Mouse (Mus musculus) myocyte (in vitro differentiated cells): Measurements from ENCODE around the gene Clpsl2. TPM values are rescaled to one million over a fixed set of nuclear protein-coding genes. Genes with fewer than 3 reads are reported as not detected.
"Not testable (repeated sequence)": the region's sequence is repeated elsewhere in the genome, so short reads cannot be mapped to it uniquely, and the experiment has no call there.

Source experiments
- H3K27me3 ChIP-seq: one replicate; pipeline ENCODE4 v1.6.1; 2011; ENCODE audit not compliant: control insufficient read depth, insufficient read depth, insufficient read length
- H3K36me3 ChIP-seq: one replicate; pipeline ENCODE4 v1.6.1; 2011; ENCODE audit not compliant: control insufficient read depth, insufficient read depth
- H3K4me2 ChIP-seq: one replicate; pipeline ENCODE4 v1.6.1; 2011; ENCODE audit warnings: low read depth, control low read depth
- H3K4me3 ChIP-seq: one replicate; pipeline ENCODE4 v1.5.1; 2011; ENCODE audit warnings: mild to moderate bottlenecking, control low read depth, moderate library complexity
- H3K79me2 ChIP-seq: one replicate; pipeline ENCODE4 v1.6.1; 2011; ENCODE audit not compliant: control insufficient read depth, insufficient read depth
- H3ac ChIP-seq: one replicate; pipeline ENCODE4 v1.6.1; 2011; ENCODE audit not compliant: control insufficient read depth, insufficient read length
- CEBPB ChIP-seq: IDR thresholded peaks from 2 replicates; pipeline ENCODE4 v1.6.1; 2011; ENCODE audit warnings: mild to moderate bottlenecking, moderate library complexity; ENCODE audit not compliant: poor library complexity, insufficient read depth, severe bottlenecking
- E2F4 ChIP-seq: IDR thresholded peaks from one replicate; pipeline ENCODE4 v1.6.1; 2011; ENCODE audit warnings: mild to moderate bottlenecking, control low read depth, moderate library complexity; ENCODE audit not compliant: insufficient read depth
- MAX ChIP-seq: IDR thresholded peaks from one replicate; pipeline ENCODE4 v1.6.1; 2011; ENCODE audit warnings: low read depth, mild to moderate bottlenecking, control low read depth
- MYOD1 ChIP-seq, 3 experiments: IDR thresholded peaks; one replicate each; pipeline ENCODE4 v1.6.1; 2011; ENCODE audit warnings: control low read depth in 2 of 3, low read depth in 2 of 3, mild to moderate bottlenecking in 2 of 3, moderate library complexity in 1 of 3; ENCODE audit not compliant: insufficient read length in 2 of 3, control insufficient read depth in 1 of 3
- MYOG ChIP-seq, 3 experiments: IDR thresholded peaks; one replicate each; pipeline ENCODE4 v1.6.1; 2011; ENCODE audit warnings: control low read depth in 2 of 3, low read depth in 2 of 3, mild to moderate bottlenecking in 2 of 3; ENCODE audit not compliant: insufficient read length in 2 of 3, control insufficient read depth in 1 of 3, insufficient read depth in 1 of 3
- POLR2A ChIP-seq: IDR thresholded peaks from one replicate; pipeline ENCODE4 v1.6.1; 2011; ENCODE audit warnings: low read depth, mild to moderate bottlenecking, control low read depth, moderate library complexity; ENCODE audit not compliant: insufficient read length
- POLR2AphosphoS2 ChIP-seq: IDR thresholded peaks from one replicate; pipeline ENCODE4 v1.6.1; 2011; ENCODE audit warnings: low read depth, control low read depth; ENCODE audit not compliant: insufficient read length
- REST ChIP-seq: IDR thresholded peaks from one replicate; pipeline ENCODE4 v1.6.1; 2011; ENCODE audit warnings: mild to moderate bottlenecking, control low read depth, moderate library complexity; ENCODE audit not compliant: insufficient read depth, insufficient read length
- SRF ChIP-seq: IDR thresholded peaks from one replicate; pipeline ENCODE4 v1.6.1; 2011; ENCODE audit warnings: low read depth; ENCODE audit not compliant: control insufficient read depth, insufficient read length
- TCF12 ChIP-seq: IDR thresholded peaks from one replicate; pipeline ENCODE4 v1.6.1; 2011; ENCODE audit warnings: mild to moderate bottlenecking, control low read depth; ENCODE audit not compliant: poor library complexity, insufficient read depth, severe bottlenecking
- TCF3 ChIP-seq: IDR thresholded peaks from one replicate; pipeline ENCODE4 v1.6.1; 2011; ENCODE audit warnings: low read depth, control low read depth; ENCODE audit not compliant: insufficient read length
- USF1 ChIP-seq: IDR thresholded peaks from one replicate; pipeline ENCODE4 v1.6.1; 2011; ENCODE audit warnings: low read depth, mild to moderate bottlenecking, control low read depth, moderate library complexity
- polyA plus RNA-seq: library from polyadenylated mRNA; unstranded; fragments of >200 nt; fragmentation: generic; extraction: Trizol; gene quantifications from one replicate; pipeline ENCODE4 v1.2.1, GENCODE M21; 2012; ENCODE audit warnings: missing spikeins

Clpsl2 gene
- polyA plus RNA-seq, 1 experiment: not detected

GRCm38 (mm10) chr17:28553040-28553793, 4.0 kb downstream of the Clpsl2 start:
- Histone ChIP-seq H3K27me3 (peaks cover 12% of the 10 kb centered on the region), H3K4me2 (no peak overlapping the region), H3K4me3 (no peak overlapping the region), H3K79me2 (no peaks in the 10 kb centered on the region), H3K36me3 (no peaks in the 10 kb centered on the region), H3ac (no peak overlapping the region)
- TF ChIP-seq POLR2A (no peak), SRF (no peak), MYOG (IDR thresholded peaks at IDR 0.05; ENCODE audit: control insufficient read depth in 1 of 3, insufficient read depth in 1 of 3, insufficient read length in 2 of 3, low read depth in 2 of 3) (no peak), MAX (no peak), POLR2AphosphoS2 (no peak), TCF12 (no peak), E2F4 (no peak), CEBPB (no peak), TCF3 (no peak), MYOD1 (IDR thresholded peaks at IDR 0.05; ENCODE audit: control insufficient read depth in 1 of 3, insufficient read length in 2 of 3, low read depth in 2 of 3) (no peak)

GRCm38 (mm10) chr17:28554021-28554420, 4.8 kb downstream of the Clpsl2 start:
- H3K27me3 ChIP-seq, H3K79me2 ChIP-seq, H3K36me3 ChIP-seq, H3K4me2 ChIP-seq, H3K4me3 ChIP-seq, H3ac ChIP-seq: not testable (repeated sequence)

GRCm38 (mm10) chr17:28556635-28557396, 7.6 kb downstream of the Clpsl2 start:
- no peaks in the 10 kb centered on the region for H3K36me3 ChIP-seq
- H3K4me2 ChIP-seq: peak overlapping the region; percentile 55
- H3K4me3 ChIP-seq: no peak overlapping the region
- H3K79me2 ChIP-seq: no peaks in the 10 kb centered on the region
- TF ChIP-seq REST (no peak), USF1 (peak; percentile 96), MYOG (IDR thresholded peaks at IDR 0.05; ENCODE audit: control insufficient read depth in 1 of 3, insufficient read depth in 1 of 3, insufficient read length in 2 of 3, low read depth in 2 of 3) (peak; percentile 69 to 96 (median 96)), SRF (no peak), TCF12 (peak; percentile 88), POLR2AphosphoS2 (no peak), E2F4 (no peak), MYOD1 (IDR thresholded peaks at IDR 0.05; ENCODE audit: control insufficient read depth in 1 of 3, insufficient read length in 2 of 3, low read depth in 2 of 3) (peak; percentile 62 to 95 (median 89)), POLR2A (no peak), MAX (no peak), CEBPB (no peak), TCF3 (peak; percentile 33)
- H3K27me3 ChIP-seq: peaks cover 24% of the 10 kb centered on the region
- no peak overlapping the region for H3ac ChIP-seq

- Histone ChIP-seq H3K4me3 (no peak overlapping the region), H3K79me2 (no peaks in the 10 kb centered on the region), H3K27me3 (peaks cover 30% of the 10 kb centered on the region), H3ac (no peak overlapping the region), H3K36me3 (no peaks in the 10 kb centered on the region), H3K4me2 (no peak overlapping the region)
- TF ChIP-seq POLR2AphosphoS2 (no peak), MAX (no peak), CEBPB (no peak), TCF3 (no peak), REST (no peak), MYOG (IDR thresholded peaks at IDR 0.05; ENCODE audit: control insufficient read depth in 1 of 3, insufficient read depth in 1 of 3, insufficient read length in 2 of 3, low read depth in 2 of 3) (peak in 1 of 3 experiments; percentile 56), MYOD1 (IDR thresholded peaks at IDR 0.05; ENCODE audit: control insufficient read depth in 1 of 3, insufficient read length in 2 of 3, low read depth in 2 of 3) (peak in 2 of 3 experiments; percentile 46 to 59), POLR2A (no peak), USF1 (no peak)
These were observed 8.6 kb downstream of the Clpsl2 start for GRCm38 (mm10) chr17:28557772-28558171.

GRCm38 (mm10) chr17:28560598-28560997, 11.4 kb downstream of the Clpsl2 start, which contains the start of gene Clps:
Gene Clps, minus strand, starts transcription at chr17:28560766.
- no peak within 1 kb of the TSS for H3K4me3 ChIP-seq
- H3K36me3 ChIP-seq: no peaks in the 10 kb centered on the region
- H3K4me2 ChIP-seq: no peak within 1 kb of the TSS
- no peaks in the 10 kb centered on the region for H3K79me2 ChIP-seq
- peaks cover 30% of the 10 kb centered on the region for H3K27me3 ChIP-seq
- TF ChIP-seq MYOD1 (IDR thresholded peaks at IDR 0.05; ENCODE audit: control insufficient read depth in 1 of 3, insufficient read length in 2 of 3, low read depth in 2 of 3) (no peak), POLR2A (no peak)
- H3ac ChIP-seq: no peak within 1 kb of the TSS
